Mouse (Mus musculus) kidney, embryonic 15.5 days (tissue): ENCODE results near the gene Ago1. TPM values are rescaled to one million over a fixed set of nuclear protein-coding genes. Genes with fewer than 3 reads are reported as not detected.

Source experiments
- ATAC-seq: fragments of 200-750 bp; cut with Nextera tagmentation; replicated peaks from 2 replicates; pipeline ENCODE4 v1.8.0; 2017; ENCODE audit warnings: moderate TSS enrichment; ENCODE audit not compliant: low FRiP score
- H3K27ac ChIP-seq: fragments of 300-500 bp; sonication (generic); 2 replicates; pipeline ENCODE4 v1.5.1; 2015; ENCODE audit warnings: mild to moderate bottlenecking, inconsistent platforms
- H3K27me3 ChIP-seq: fragments of 300-500 bp; sonication (generic); 2 replicates; pipeline ENCODE4 v1.6.1; 2015; ENCODE audit warnings: inconsistent platforms
- H3K36me3 ChIP-seq: fragments of 300-500 bp; sonication (generic); 2 replicates; pipeline ENCODE4 v1.6.1; 2015; ENCODE audit warnings: inconsistent platforms
- H3K4me1 ChIP-seq: fragments of 300-500 bp; sonication (generic); 2 replicates; pipeline ENCODE4 v1.6.1; 2015; ENCODE audit warnings: inconsistent platforms
- H3K4me2 ChIP-seq: fragments of 300-500 bp; sonication (generic); 2 replicates; pipeline ENCODE4 v1.6.1; 2015; ENCODE audit warnings: moderate library complexity, mild to moderate bottlenecking, inconsistent platforms
- H3K4me3 ChIP-seq: fragments of 300-500 bp; sonication (generic); replicated peaks from 2 replicates; pipeline ENCODE4 v1.5.1; 2015; ENCODE audit warnings: mild to moderate bottlenecking, inconsistent platforms
- H3K9ac ChIP-seq: fragments of 300-500 bp; sonication (generic); 2 replicates; pipeline ENCODE4 v1.6.1; 2015; ENCODE audit warnings: mild to moderate bottlenecking, inconsistent platforms
- H3K9me3 ChIP-seq: fragments of 300-500 bp; sonication (generic); replicated peaks from 2 replicates; pipeline ENCODE4 v1.6.1; 2016; ENCODE audit warnings: inconsistent platforms
- WGBS: fragments of 180-500 bp; shearing (Covaris S2); methylation state at CpG from one replicate; pipeline ENCODE4 v1.1.7; 2015; ENCODE audit warnings: mixed read lengths; 5-methylcytosine and 5-hydroxymethylcytosine counted together
- polyA plus RNA-seq: library from polyadenylated mRNA; unstranded; fragments of >200 nt; fragmentation: Nextera tagmentation; extraction: Ambion mirVana; gene quantifications from 2 replicates; pipeline ENCODE4 v1.2.1, GENCODE M21; 2015

Gene Ago1
- polyA plus RNA-seq, 1 experiment from 2014 or later = 5.2 TPM

GRCm38 (mm10) chr4:126493416-126493815 lies 25.0 kb upstream of the Ago1 start:
- no peak overlapping the region for H3K4me3 ChIP-seq
- H3K9me3 ChIP-seq = no peaks in the 10 kb centered on the region
- no peak overlapping the region for H3K27ac ChIP-seq
- H3K4me1 ChIP-seq = 0 out of 2 replicates have a peak, but pooled peaks cover 3% of the 10 kb centered on the region
- 0 out of 2 replicates have a peak, but pooled peaks cover 4% of the 10 kb centered on the region for H3K36me3 ChIP-seq
- ATAC-seq = no peak
- H3K27me3 ChIP-seq = no peaks in the 10 kb centered on the region
- 84% methylated on average over 4 of the region's 4 CpGs for WGBS
- no peak overlapping the region for H3K4me2 ChIP-seq
- no peak overlapping the region for H3K9ac ChIP-seq

- H3K27me3 ChIP-seq = no peaks in the 10 kb centered on the region
- H3K9ac ChIP-seq = no peak overlapping the region
- H3K27ac ChIP-seq = no peak overlapping the region
- 0 out of 2 replicates have a peak, but pooled peaks cover 4% of the 10 kb centered on the region for H3K36me3 ChIP-seq
- no peak overlapping the region for H3K4me2 ChIP-seq
- H3K4me3 ChIP-seq = no peak overlapping the region
- 0 out of 2 replicates have a peak, but pooled peaks cover 3% of the 10 kb centered on the region for H3K4me1 ChIP-seq
- H3K9me3 ChIP-seq = no peaks in the 10 kb centered on the region
- WGBS = 51% methylated on average over 5 of the region's 5 CpGs
- no peak for ATAC-seq
Measured at GRCm38 (mm10) chr4:126491977-126492376, 23.6 kb upstream of the Ago1 start.

DNA sequence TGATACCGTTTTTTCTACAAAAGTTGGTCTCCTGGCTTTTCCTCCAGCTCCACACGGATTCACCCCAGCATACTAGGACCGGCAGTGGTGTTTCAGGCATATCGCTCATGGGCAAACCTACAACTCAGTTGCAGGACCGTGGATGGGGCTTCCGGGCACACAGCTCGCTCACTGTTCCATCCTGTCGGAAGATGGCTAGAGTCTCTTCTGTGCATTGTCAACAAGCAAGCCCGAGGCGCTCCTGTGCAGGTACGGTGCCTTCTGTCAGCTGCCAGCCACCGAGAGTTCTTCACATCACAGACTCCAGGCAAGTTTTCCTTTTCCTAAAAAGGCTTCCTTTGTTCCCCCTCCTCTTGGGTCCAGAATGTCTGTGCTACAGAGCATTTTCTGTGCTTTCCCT lies 22.3 kb upstream of the Ago1 start:
- ATAC-seq = no peak
- WGBS = 83% methylated on average over 12 of the region's 12 CpGs
- Histone ChIP-seq H3K27me3 (no peaks in the 10 kb centered on the region), H3K36me3 (0 out of 2 replicates have a peak, but pooled peaks cover 4% of the 10 kb centered on the region), H3K9me3 (no peaks in the 10 kb centered on the region), H3K27ac (no peak overlapping the region), H3K4me1 (no peaks in the 10 kb centered on the region), H3K4me3 (no peak overlapping the region), H3K9ac (no peak overlapping the region), H3K4me2 (no peak overlapping the region)

DNA sequence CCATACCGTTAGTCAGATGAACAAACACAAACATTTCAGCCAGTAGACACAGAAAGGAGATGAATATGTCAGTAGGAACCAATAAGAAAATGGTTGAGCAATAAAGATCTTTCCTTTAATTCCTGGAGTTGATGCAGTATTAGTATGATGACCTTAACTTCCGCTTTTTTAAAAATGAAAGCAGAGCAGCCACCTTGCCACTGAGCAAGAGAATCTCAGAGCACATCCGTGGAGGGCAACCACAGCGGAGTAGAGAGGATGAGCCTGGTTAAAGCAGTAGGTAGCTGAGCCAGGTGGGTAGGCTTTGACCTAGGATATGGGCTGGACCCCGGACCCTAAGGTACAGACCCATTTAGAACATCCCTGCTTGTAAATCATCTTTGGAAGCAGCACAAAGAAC lies 21.4 kb upstream of the Ago1 start:
- WGBS = 82% methylated on average over 5 of the region's 5 CpGs
- no peak for ATAC-seq

GRCm38 (mm10) chr4:126486217-126486616 lies 17.8 kb upstream of the Ago1 start:
- Histone ChIP-seq H3K27ac (no peak overlapping the region), H3K4me3 (no peak overlapping the region), H3K9me3 (no peaks in the 10 kb centered on the region), H3K4me2 (no peak overlapping the region), H3K9ac (no peak overlapping the region), H3K4me1 (no peaks in the 10 kb centered on the region), H3K27me3 (no peaks in the 10 kb centered on the region), H3K36me3 (no peaks in the 10 kb centered on the region)
- ATAC-seq = no peak
- WGBS = 87% methylated on average over 1 of the region's 1 CpGs

More for the DNA sequence above, 21.4 kb upstream of the Ago1 start:
- Histone ChIP-seq H3K27ac (no peak overlapping the region), H3K9ac (no peak overlapping the region), H3K4me2 (no peak overlapping the region), H3K4me1 (no peaks in the 10 kb centered on the region), H3K27me3 (no peaks in the 10 kb centered on the region), H3K36me3 (0 out of 2 replicates have a peak, but pooled peaks cover 4% of the 10 kb centered on the region), H3K9me3 (no peaks in the 10 kb centered on the region), H3K4me3 (no peak overlapping the region)

GRCm38 (mm10) chr4:126485065-126485464 lies 16.7 kb upstream of the Ago1 start:
- no peaks in the 10 kb centered on the region for H3K36me3 ChIP-seq
- H3K4me2 ChIP-seq = no peak overlapping the region
- no peak overlapping the region for H3K27ac ChIP-seq
- no peaks in the 10 kb centered on the region for H3K4me1 ChIP-seq
- WGBS = 58% methylated on average over 2 of the region's 2 CpGs
- no peak for ATAC-seq
- H3K9ac ChIP-seq = no peak overlapping the region
- no peak overlapping the region for H3K4me3 ChIP-seq
- no peaks in the 10 kb centered on the region for H3K9me3 ChIP-seq
- H3K27me3 ChIP-seq = no peaks in the 10 kb centered on the region

DNA sequence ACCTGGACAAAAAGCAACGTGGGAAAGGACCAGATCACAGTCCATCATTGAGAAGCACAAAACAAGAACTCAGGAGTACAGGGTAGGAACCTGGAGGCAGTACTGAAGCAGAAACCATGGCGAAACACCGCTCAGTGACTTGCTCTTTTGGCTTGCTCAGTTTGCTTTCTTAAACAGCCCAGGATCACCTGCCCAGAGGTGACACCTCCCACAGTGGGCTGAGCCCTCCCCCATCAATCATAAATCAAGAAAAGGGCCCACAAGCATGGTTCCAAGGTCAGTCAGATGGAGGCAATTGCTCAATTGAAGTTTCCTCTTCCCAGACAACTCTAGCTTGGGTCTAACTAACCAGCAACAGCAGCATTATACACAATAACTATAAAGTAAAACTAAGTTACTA lies 15.5 kb upstream of the Ago1 start:
- H3K27me3 ChIP-seq = no peaks in the 10 kb centered on the region
- WGBS = 82% methylated on average over 3 of the region's 3 CpGs

GRCm38 (mm10) chr4:126482951-126483350 lies 14.6 kb upstream of the Ago1 start:
- Histone ChIP-seq H3K4me1 (no peaks in the 10 kb centered on the region), H3K36me3 (no peaks in the 10 kb centered on the region), H3K9me3 (no peaks in the 10 kb centered on the region), H3K4me3 (no peak overlapping the region), H3K9ac (no peak overlapping the region), H3K4me2 (no peak overlapping the region), H3K27ac (no peak overlapping the region), H3K27me3 (no peaks in the 10 kb centered on the region)
- ATAC-seq = no peak
- 78% methylated on average over 12 of the region's 12 CpGs for WGBS

More for the DNA sequence above, 15.5 kb upstream of the Ago1 start:
- no peak overlapping the region for H3K9ac ChIP-seq
- no peak for ATAC-seq
- no peak overlapping the region for H3K4me3 ChIP-seq
- no peaks in the 10 kb centered on the region for H3K4me1 ChIP-seq
- no peak overlapping the region for H3K27ac ChIP-seq
- H3K4me2 ChIP-seq = no peak overlapping the region
- no peaks in the 10 kb centered on the region for H3K36me3 ChIP-seq
- no peaks in the 10 kb centered on the region for H3K9me3 ChIP-seq

DNA sequence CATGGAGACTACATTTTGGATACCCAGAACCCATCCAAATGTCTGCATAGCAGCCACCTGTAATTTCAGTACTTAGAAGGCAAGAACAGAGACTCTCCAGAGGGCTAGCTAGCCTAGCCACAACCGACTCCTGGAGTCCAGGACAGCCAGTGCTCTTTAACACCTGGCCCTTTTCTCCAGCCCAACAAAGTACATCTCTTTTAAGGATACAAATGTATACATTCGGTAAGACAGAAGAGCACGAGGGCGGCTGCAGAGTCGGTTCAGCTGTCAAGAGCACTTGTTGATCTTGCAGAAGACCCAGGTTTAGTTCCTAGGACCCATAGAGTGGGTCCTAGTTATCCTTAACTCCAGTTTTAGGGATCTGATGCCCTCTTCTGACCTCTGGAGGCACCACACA lies 13.1 kb upstream of the Ago1 start:
- Histone ChIP-seq H3K9me3 (no peaks in the 10 kb centered on the region), H3K4me1 (no peaks in the 10 kb centered on the region), H3K4me2 (no peak overlapping the region), H3K36me3 (no peaks in the 10 kb centered on the region), H3K9ac (no peak overlapping the region), H3K4me3 (no peak overlapping the region), H3K27ac (no peak overlapping the region), H3K27me3 (no peaks in the 10 kb centered on the region)
- no peak for ATAC-seq
- 91% methylated on average over 5 of the region's 5 CpGs for WGBS

GRCm38 (mm10) chr4:126480288-126480687 lies 11.9 kb upstream of the Ago1 start:
- Histone ChIP-seq H3K4me3 (no peak overlapping the region), H3K4me1 (no peaks in the 10 kb centered on the region), H3K36me3 (no peaks in the 10 kb centered on the region), H3K27me3 (no peaks in the 10 kb centered on the region), H3K4me2 (no peak overlapping the region), H3K27ac (no peak overlapping the region), H3K9me3 (no peaks in the 10 kb centered on the region), H3K9ac (no peak overlapping the region)
- ATAC-seq = no peak
- 48% methylated on average over 3 of the region's 3 CpGs for WGBS

DNA sequence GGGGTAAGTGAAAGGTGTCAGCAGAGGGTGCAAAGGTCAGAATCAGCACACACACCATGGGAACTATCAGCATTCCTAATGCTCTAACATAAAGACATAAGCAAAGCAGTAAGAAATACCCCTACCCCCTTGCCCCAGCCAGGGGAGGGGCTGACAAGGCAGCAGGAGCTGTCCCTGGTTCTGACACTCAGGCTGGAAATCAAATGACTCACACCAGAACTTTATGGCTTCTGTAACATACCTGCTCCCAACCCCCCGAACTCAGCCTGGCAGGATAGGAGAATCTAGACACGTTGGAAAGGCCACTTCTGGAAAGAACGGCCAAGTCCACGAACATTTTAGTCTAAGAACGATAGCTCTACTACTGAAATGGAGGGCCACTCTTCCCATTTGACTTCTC lies 4.6 kb upstream of the Ago1 start:
- no peaks in the 10 kb centered on the region for H3K36me3 ChIP-seq
- ATAC-seq = no peak
- H3K4me1 ChIP-seq = peaks cover 6% of the 10 kb centered on the region
- no peak overlapping the region for H3K4me3 ChIP-seq
- no peaks in the 10 kb centered on the region for H3K9me3 ChIP-seq
- no peak overlapping the region for H3K27ac ChIP-seq
- WGBS = 40% methylated on average over 5 of the region's 5 CpGs
- H3K27me3 ChIP-seq = no peaks in the 10 kb centered on the region
- H3K9ac ChIP-seq = no peak overlapping the region
- no peak overlapping the region for H3K4me2 ChIP-seq

- Histone ChIP-seq H3K27me3 (no peaks in the 10 kb centered on the region), H3K4me3 (no peak overlapping the region), H3K9ac (no peak overlapping the region), H3K9me3 (no peaks in the 10 kb centered on the region), H3K27ac (no peak overlapping the region), H3K4me2 (peak overlapping the region; percentile 80; the same call in 1 of the 2 replicates), H3K4me1 (peaks cover 42% of the 10 kb centered on the region), H3K36me3 (no peaks in the 10 kb centered on the region)
- whole genome bisulfite sequencing = 44% methylated on average over 1 of the region's 1 CpGs
- ATAC-seq = no peak
Measured at GRCm38 (mm10) chr4:126469334-126469733, 951 bp upstream of the Ago1 start.

- Histone ChIP-seq H3K4me3 (peak overlapping the region; percentile 80), H3K27me3 (no peaks in the 10 kb centered on the region), H3K9ac (0 out of 2 replicates have a peak overlapping the region, but pooled peaks have one; percentile 93), H3K27ac (peak overlapping the region; percentile 41; the same call in 1 of the 2 replicates), H3K9me3 (no peaks in the 10 kb centered on the region), H3K4me2 (peak overlapping the region; percentile 80), H3K4me1 (peaks cover 46% of the 10 kb centered on the region), H3K36me3 (no peaks in the 10 kb centered on the region)
- no peak for ATAC-seq
- 12% methylated on average over 8 of the region's 8 CpGs for WGBS
Measured at GRCm38 (mm10) chr4:126468925-126469324, 542 bp upstream of the Ago1 start.
